Mouse (Mus musculus): ENCODE results near the gene 1700113H08Rik. TPM values are rescaled to one million over a fixed set of nuclear protein-coding genes. Genes with fewer than 3 reads are reported as not detected.

Gene 1700113H08Rik
- polyA plus RNA-seq, 1 experiment, result not detected

DNA sequence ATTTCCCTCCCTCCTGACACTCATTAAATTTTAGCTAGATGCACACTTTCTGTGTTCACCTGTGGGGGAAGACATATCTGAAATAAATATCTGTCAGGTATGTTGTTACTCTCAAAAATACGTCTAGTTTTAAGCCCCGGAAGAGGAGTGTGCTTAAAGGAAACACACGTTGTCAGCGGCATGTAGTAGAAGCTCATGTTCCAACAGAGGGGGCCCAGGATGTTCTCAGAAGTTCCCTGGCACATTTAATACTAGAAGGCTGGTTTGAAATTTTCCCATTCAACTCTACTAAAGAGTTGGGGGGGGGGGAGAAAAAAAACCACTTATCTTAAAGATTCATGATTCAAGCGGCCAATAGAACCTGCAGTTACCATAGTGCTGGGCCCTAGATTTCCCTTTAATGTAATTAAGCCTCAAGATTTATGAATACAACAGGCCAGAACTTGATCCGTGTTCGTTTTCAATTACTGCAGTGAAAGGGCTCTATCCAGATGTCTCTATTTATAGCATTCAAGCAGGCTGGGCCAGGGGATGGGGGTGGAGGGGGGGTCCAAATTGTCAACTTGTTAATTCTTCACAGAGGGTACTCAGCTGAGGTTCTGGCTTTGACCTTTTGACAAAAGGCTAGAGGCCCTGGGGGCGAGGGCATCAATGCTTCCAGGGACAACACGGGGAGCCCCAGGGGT lies 43.6 kb downstream of the 1700113H08Rik start:
- Histone ChIP-seq H3K4me3 (no peak overlapping the region), H3K36me3 (ENCODE audit: control insufficient read depth, insufficient read depth) (no peaks in the 10 kb centered on the region), H3K4me2 (ENCODE audit: low read depth) (no peak overlapping the region), H3K27me3 (ENCODE audit: control insufficient read depth, insufficient read depth, insufficient read length) (no peaks in the 10 kb centered on the region), H3K79me2 (ENCODE audit: control insufficient read depth, insufficient read depth) (no peaks in the 10 kb centered on the region), H3ac (ENCODE audit: control insufficient read depth, insufficient read length) (no peak overlapping the region)
- TF ChIP-seq E2F4 (IDR thresholded peaks at IDR 0.05; ENCODE audit: insufficient read depth) (no peak), REST (IDR thresholded peaks at IDR 0.05; ENCODE audit: insufficient read depth, insufficient read length) (no peak), MYOD1 (IDR thresholded peaks at IDR 0.05; ENCODE audit: control insufficient read depth in 1 of 3, insufficient read length in 2 of 3, low read depth in 2 of 3) (no peak), MYOG (IDR thresholded peaks at IDR 0.05; ENCODE audit: control insufficient read depth in 1 of 3, insufficient read depth in 1 of 3, insufficient read length in 2 of 3, low read depth in 2 of 3) (no peak), POLR2AphosphoS2 (IDR thresholded peaks at IDR 0.05; ENCODE audit: insufficient read length, low read depth) (no peak), MAX (IDR thresholded peaks at IDR 0.05; ENCODE audit: low read depth) (no peak), USF1 (IDR thresholded peaks at IDR 0.05; ENCODE audit: low read depth) (no peak)

- Histone ChIP-seq H3K27me3 (ENCODE audit: control insufficient read depth, insufficient read depth, insufficient read length) (no peaks in the 10 kb centered on the region), H3K4me3 (no peak overlapping the region), H3K79me2 (ENCODE audit: control insufficient read depth, insufficient read depth) (no peaks in the 10 kb centered on the region), H3K4me2 (ENCODE audit: low read depth) (no peak overlapping the region), H3K36me3 (ENCODE audit: control insufficient read depth, insufficient read depth) (no peaks in the 10 kb centered on the region), H3ac (ENCODE audit: control insufficient read depth, insufficient read length) (no peak overlapping the region)
- TF ChIP-seq SRF (IDR thresholded peaks at IDR 0.05; ENCODE audit: control insufficient read depth, insufficient read length, low read depth), result no peak
- TF ChIP-seq REST (IDR thresholded peaks at IDR 0.05; ENCODE audit: insufficient read depth, insufficient read length), result no peak
- TF ChIP-seq MAX (IDR thresholded peaks at IDR 0.05; ENCODE audit: low read depth), result no peak
- TF ChIP-seq E2F4 (IDR thresholded peaks at IDR 0.05; ENCODE audit: insufficient read depth), result no peak
- TF ChIP-seq USF1 (IDR thresholded peaks at IDR 0.05; ENCODE audit: low read depth), result no peak
- TF ChIP-seq TCF12 (IDR thresholded peaks at IDR 0.05; ENCODE audit: insufficient read depth, poor library complexity, severe bottlenecking), result no peak
- TF ChIP-seq MYOD1 (IDR thresholded peaks at IDR 0.05; ENCODE audit: control insufficient read depth in 1 of 3, insufficient read length in 2 of 3, low read depth in 2 of 3), result no peak
- TF ChIP-seq CEBPB (IDR thresholded peaks at IDR 0.05; ENCODE audit: insufficient read depth, poor library complexity, severe bottlenecking), result no peak
- no peak for TF ChIP-seq TCF3 (IDR thresholded peaks at IDR 0.05; ENCODE audit: insufficient read length, low read depth)
- no peak for TF ChIP-seq MYOG (IDR thresholded peaks at IDR 0.05; ENCODE audit: control insufficient read depth in 1 of 3, insufficient read depth in 1 of 3, insufficient read length in 2 of 3, low read depth in 2 of 3)
- no peak for TF ChIP-seq POLR2AphosphoS2 (IDR thresholded peaks at IDR 0.05; ENCODE audit: insufficient read length, low read depth)
Observed at GRCm38 (mm10) chr10:87101951-87102320, 44.1 kb downstream of the 1700113H08Rik start.

DNA sequence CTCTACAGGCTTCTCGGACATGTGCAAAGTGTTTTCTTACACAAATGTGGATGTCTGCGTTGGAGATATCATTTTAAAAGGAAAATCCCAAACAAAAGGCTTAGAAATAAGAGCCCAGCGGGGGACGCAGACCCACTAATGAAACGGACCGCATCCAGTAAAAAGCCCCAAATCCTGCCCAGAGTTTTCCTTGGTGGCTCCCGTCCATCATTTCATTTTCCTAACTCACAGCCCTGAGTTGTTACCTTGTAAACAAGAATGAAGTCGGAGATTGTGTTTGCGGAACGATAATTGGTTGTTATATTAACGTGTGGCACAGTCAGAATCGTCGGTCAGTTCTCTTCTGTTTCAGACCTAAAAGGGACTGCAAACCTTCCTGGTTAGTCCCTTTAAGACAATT lies 44.6 kb downstream of the 1700113H08Rik start:
- no peak overlapping the region for H3K4me3 ChIP-seq
- no peak overlapping the region for H3K4me2 ChIP-seq (ENCODE audit: low read depth)
- no peak for TF ChIP-seq USF1 (IDR thresholded peaks at IDR 0.05; ENCODE audit: low read depth)
- TF ChIP-seq MYOG (IDR thresholded peaks at IDR 0.05; ENCODE audit: control insufficient read depth in 1 of 3, insufficient read depth in 1 of 3, insufficient read length in 2 of 3, low read depth in 2 of 3), result no peak
- no peak for TF ChIP-seq MYOD1 (IDR thresholded peaks at IDR 0.05; ENCODE audit: control insufficient read depth in 1 of 3, insufficient read length in 2 of 3, low read depth in 2 of 3)
- TF ChIP-seq SRF (IDR thresholded peaks at IDR 0.05; ENCODE audit: control insufficient read depth, insufficient read length, low read depth), result no peak
- TF ChIP-seq TCF12 (IDR thresholded peaks at IDR 0.05; ENCODE audit: insufficient read depth, poor library complexity, severe bottlenecking), result no peak
- no peak for TF ChIP-seq MAX (IDR thresholded peaks at IDR 0.05; ENCODE audit: low read depth)
- no peak for TF ChIP-seq POLR2AphosphoS2 (IDR thresholded peaks at IDR 0.05; ENCODE audit: insufficient read length, low read depth)
- no peak for TF ChIP-seq CEBPB (IDR thresholded peaks at IDR 0.05; ENCODE audit: insufficient read depth, poor library complexity, severe bottlenecking)
- no peak for TF ChIP-seq POLR2A (IDR thresholded peaks at IDR 0.05; ENCODE audit: insufficient read length, low read depth)
- TF ChIP-seq E2F4 (IDR thresholded peaks at IDR 0.05; ENCODE audit: insufficient read depth), result no peak
- no peak for TF ChIP-seq REST (IDR thresholded peaks at IDR 0.05; ENCODE audit: insufficient read depth, insufficient read length)
- TF ChIP-seq TCF3 (IDR thresholded peaks at IDR 0.05; ENCODE audit: insufficient read length, low read depth), result no peak
- no peaks in the 10 kb centered on the region for H3K27me3 ChIP-seq (ENCODE audit: control insufficient read depth, insufficient read depth, insufficient read length)
- H3ac ChIP-seq (ENCODE audit: control insufficient read depth, insufficient read length), result no peak overlapping the region
- no peaks in the 10 kb centered on the region for H3K36me3 ChIP-seq (ENCODE audit: control insufficient read depth, insufficient read depth)
- H3K79me2 ChIP-seq (ENCODE audit: control insufficient read depth, insufficient read depth), result no peaks in the 10 kb centered on the region

GRCm38 (mm10) chr10:87103286-87103685 lies 45.4 kb downstream of the 1700113H08Rik start:
- Histone ChIP-seq H3K27me3 (ENCODE audit: control insufficient read depth, insufficient read depth, insufficient read length) (no peaks in the 10 kb centered on the region), H3K79me2 (ENCODE audit: control insufficient read depth, insufficient read depth) (no peaks in the 10 kb centered on the region), H3K36me3 (ENCODE audit: control insufficient read depth, insufficient read depth) (no peaks in the 10 kb centered on the region), H3K4me2 (ENCODE audit: low read depth) (no peak overlapping the region), H3K4me3 (no peak overlapping the region), H3ac (ENCODE audit: control insufficient read depth, insufficient read length) (no peak overlapping the region)
- no peak for TF ChIP-seq REST (IDR thresholded peaks at IDR 0.05; ENCODE audit: insufficient read depth, insufficient read length)
- no peak for TF ChIP-seq POLR2AphosphoS2 (IDR thresholded peaks at IDR 0.05; ENCODE audit: insufficient read length, low read depth)
- TF ChIP-seq POLR2A (IDR thresholded peaks at IDR 0.05; ENCODE audit: insufficient read length, low read depth), result no peak
- no peak for TF ChIP-seq E2F4 (IDR thresholded peaks at IDR 0.05; ENCODE audit: insufficient read depth)
- no peak for TF ChIP-seq MAX (IDR thresholded peaks at IDR 0.05; ENCODE audit: low read depth)
- no peak for TF ChIP-seq SRF (IDR thresholded peaks at IDR 0.05; ENCODE audit: control insufficient read depth, insufficient read length, low read depth)
- TF ChIP-seq MYOG (IDR thresholded peaks at IDR 0.05; ENCODE audit: control insufficient read depth in 1 of 3, insufficient read depth in 1 of 3, insufficient read length in 2 of 3, low read depth in 2 of 3), result no peak
- no peak for TF ChIP-seq TCF3 (IDR thresholded peaks at IDR 0.05; ENCODE audit: insufficient read length, low read depth)
- no peak for TF ChIP-seq TCF12 (IDR thresholded peaks at IDR 0.05; ENCODE audit: insufficient read depth, poor library complexity, severe bottlenecking)
- TF ChIP-seq USF1 (IDR thresholded peaks at IDR 0.05; ENCODE audit: low read depth), result no peak
